Mouse (Mus musculus) liver, adult 2 months (tissue): ENCODE data around the gene Gm13289.

Experiments
- CTCF ChIP-seq: fragments of 200-500 bp; IDR thresholded peaks from 2 replicates; pipeline ENCODE4 v1.5.1; 2011; ENCODE audit warnings: low read depth, low read length, control low read depth
- POLR2A ChIP-seq: fragments of 200-500 bp; IDR thresholded peaks from 2 replicates; pipeline ENCODE4 v1.6.1; 2011; ENCODE audit warnings: low read length, control low read depth; ENCODE audit not compliant: insufficient read depth; ENCODE audit errors: extremely low read depth

DNA sequence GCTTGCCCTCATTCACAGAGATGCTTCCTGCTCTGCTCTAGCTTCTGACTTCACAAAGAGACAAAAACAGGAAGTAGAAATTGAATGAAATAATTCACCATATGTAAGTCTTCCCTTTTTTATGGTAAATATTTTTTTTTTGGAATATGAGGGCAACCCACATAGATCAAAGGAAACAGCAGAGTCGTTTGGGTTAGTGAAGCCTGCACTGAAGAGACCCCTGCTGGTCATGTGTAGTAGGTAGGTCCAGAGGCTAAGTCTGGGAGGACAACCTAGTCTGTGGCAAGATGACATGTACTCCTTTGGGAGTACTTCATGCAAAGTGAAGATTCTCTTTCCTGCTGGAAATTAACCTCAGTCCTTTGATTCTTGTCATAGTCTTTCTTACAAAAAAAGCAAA is 49.4 kb upstream of the Gm13289 start:
- TF ChIP-seq CTCF: peak; percentile 64; the same call in 1 of the 2 replicates
- TF ChIP-seq POLR2A: no peak
